Comparison of ENCODE assay signal across 17 mouse cellular contexts in the genomic region with DNA sequence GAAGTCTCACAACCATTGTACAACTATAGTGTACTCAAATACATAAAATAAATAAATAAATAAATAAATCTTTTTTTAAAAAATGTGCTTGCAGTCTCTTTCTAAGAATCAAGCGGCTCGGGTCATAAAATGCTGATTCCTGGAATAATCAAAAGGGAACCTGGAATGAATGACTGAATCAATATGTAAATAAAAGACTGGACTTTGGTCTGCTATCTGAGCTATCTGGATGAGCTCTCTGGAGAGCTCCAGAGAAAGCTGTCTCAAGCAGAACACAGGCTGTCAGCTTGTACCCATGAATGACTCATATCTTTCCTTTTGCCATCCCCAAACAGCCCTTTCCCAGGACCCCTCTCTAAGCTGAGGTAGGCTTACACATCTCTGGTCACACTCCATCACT.
"Had no signal": no experiment of that assay in that cellular context is flagged by ENCODE, and none has a peak within 500 bp of the region (broad histone marks: within the 10 kb centered on the region; RNA-seq: fewer than 3 reads in every experiment).

No protein-coding gene starts in this region.

- ATAC-seq: midbrain, embryonic 13.5 days; midbrain, embryonic 16.5 days had no signal

- H3K27ac ChIP-seq: layer of hippocampus, adult 2 months; liver, embryonic 14.5 days; macrophage; midbrain, embryonic 10.5 days; midbrain, embryonic 13.5 days; neural tube, embryonic 13.5 days had no signal

- H3K27me3 ChIP-seq: midbrain, embryonic 13.5 days; neural tube, embryonic 13.5 days had no signal

- DNase-seq: kidney, adult 11 months; kidney, adult 9 months; kidney, postnatal 14 days; layer of hippocampus, adult 9-11 months; lung, adult 2 months; lung, postnatal 14 days; retina, postnatal 1 day; right cerebral cortex, postnatal 25 days; thymus, postnatal 25 days had no signal

- H3K4me2 ChIP-seq: midbrain, embryonic 13.5 days; neural tube, embryonic 13.5 days had no signal

- H3K36me3 ChIP-seq: midbrain, embryonic 10.5 days; midbrain, embryonic 13.5 days; neural tube, embryonic 13.5 days had no signal

- H3K9ac ChIP-seq: liver, embryonic 14.5 days; midbrain, embryonic 13.5 days; neural tube, embryonic 13.5 days had no signal

- H3K4me3 ChIP-seq: layer of hippocampus, adult 2 months; midbrain, embryonic 10.5 days; midbrain, embryonic 13.5 days; myocyte; neural tube, embryonic 13.5 days had no signal
